Mouse (Mus musculus) limb, embryonic 14.5 days (tissue): ENCODE data around the gene Itga9. TPM values are rescaled to one million over a fixed set of nuclear protein-coding genes. Genes with fewer than 3 reads are reported as not detected.
A peak's percentile ranks its signal among the peaks of the same experiment; 100 is the strongest.

ENCODE experiments used
- ATAC-seq: fragments of 200-750 bp; cut with Nextera tagmentation; 2 replicates; pipeline ENCODE4 v1.8.0; 2017; ENCODE audit warnings: low read depth, moderate number of reproducible peaks, moderate TSS enrichment; ENCODE audit not compliant: low FRiP score
- DNase-seq: peaks from one replicate; pipeline ENCODE4 v3.0.0-alpha.2; 2015; ENCODE audit warnings: low spot score
- H3K27ac ChIP-seq: fragments of 300-500 bp; sonication (generic); replicated peaks from 2 replicates; pipeline ENCODE4 v1.5.1; 2014; ENCODE audit warnings: low read depth, mild to moderate bottlenecking, low read length, moderate library complexity, mixed read lengths
- H3K27me3 ChIP-seq: fragments of 300-500 bp; sonication (generic); 2 replicates; pipeline ENCODE4 v1.6.1; 2014; ENCODE audit warnings: low read length, mixed read lengths; ENCODE audit not compliant: control insufficient read depth, insufficient read depth
- H3K36me3 ChIP-seq: fragments of 300-500 bp; sonication (generic); 2 replicates; pipeline ENCODE4 v1.6.1; 2014; ENCODE audit warnings: mild to moderate bottlenecking, low read length, moderate library complexity, mixed read lengths; ENCODE audit not compliant: control insufficient read depth, insufficient read depth
- H3K4me1 ChIP-seq: fragments of 300-500 bp; sonication (generic); 2 replicates; pipeline ENCODE4 v1.6.1; 2014; ENCODE audit warnings: antibody characterized with exemption, low read length, mixed read lengths; ENCODE audit not compliant: control insufficient read depth, insufficient read depth
- H3K4me2 ChIP-seq: fragments of 300-500 bp; sonication (generic); replicated peaks from 2 replicates; pipeline ENCODE4 v1.6.1; 2014; ENCODE audit warnings: low read depth, mild to moderate bottlenecking, low read length, moderate library complexity; ENCODE audit not compliant: severe bottlenecking
- H3K4me3 ChIP-seq: fragments of 300-500 bp; sonication (generic); replicated peaks from 2 replicates; pipeline ENCODE4 v1.5.1; 2014; ENCODE audit warnings: low read length
- H3K9ac ChIP-seq: fragments of 300-500 bp; sonication (generic); 2 replicates; pipeline ENCODE4 v1.6.1; 2014; ENCODE audit warnings: mild to moderate bottlenecking, low read depth, low read length, moderate library complexity; ENCODE audit not compliant: severe bottlenecking
- H3K9me3 ChIP-seq: fragments of 300-500 bp; sonication (generic); 2 replicates; pipeline ENCODE4 v1.6.1; 2016; ENCODE audit warnings: low read length; ENCODE audit not compliant: control insufficient read depth
- POLR2A ChIP-seq: fragments of 200-500 bp; IDR thresholded peaks from 2 replicates; pipeline ENCODE4 v1.8.0; 2012; ENCODE audit warnings: inconsistent platforms, mild to moderate bottlenecking, moderate library complexity, borderline replicate concordance; ENCODE audit not compliant: insufficient read depth, insufficient read length; ENCODE audit errors: extremely low read depth
- WGBS: fragments of 180-500 bp; shearing (Covaris S2); extraction: QIAGEN DNeasy Blood & Tissue Kit; methylation state at CpG from one replicate; pipeline ENCODE4 v1.1.7; 2014; 5-methylcytosine and 5-hydroxymethylcytosine counted together
- polyA plus RNA-seq, 2 experiments: library from polyadenylated mRNA; depleted of rRNA in 1 of 2; stranded (reverse) in 1 of 2; unstranded in 1 of 2; fragments of >200 nt; fragmentation: Nextera tagmentation in 1 of 2; extraction: Ambion mirVana in 1 of 2; gene quantifications; 2 replicates each; pipeline versions ENCODE4 v1.2.1 to v1.2.3; 2012 to 2014

Gene Itga9
- polyA plus RNA-seq, 2 experiments: 10.0 to 19.7 TPM

DNA sequence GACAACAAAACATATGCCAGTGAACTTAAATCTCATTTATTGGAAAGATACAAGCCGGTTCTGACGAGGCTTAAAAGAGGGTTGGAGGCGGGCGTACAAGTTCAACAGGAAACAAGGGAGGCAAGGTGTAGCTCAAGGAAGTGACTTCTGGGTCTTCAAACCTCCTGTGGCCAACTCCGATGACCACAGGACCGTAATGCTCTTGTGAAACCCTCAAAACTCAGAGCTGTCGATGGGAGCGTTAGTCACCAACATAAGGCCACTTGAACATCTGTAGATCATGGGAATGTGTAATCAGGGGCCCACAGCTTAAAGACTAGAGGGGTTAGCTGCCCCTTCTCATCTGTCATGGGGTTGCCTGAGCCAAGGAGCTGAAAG is 195.4 kb downstream of the Itga9 start:
- 86% methylated on average over 8 of the region's 8 CpGs for WGBS
- Histone ChIP-seq H3K4me3 (no peak overlapping the region), H3K9ac (no peak overlapping the region), H3K36me3 (no peaks in the 10 kb centered on the region), H3K27me3 (no peaks in the 10 kb centered on the region), H3K9me3 (no peaks in the 10 kb centered on the region), H3K4me2 (no peak overlapping the region), H3K27ac (no peak overlapping the region), H3K4me1 (peaks cover 14% of the 10 kb centered on the region; the same call in 1 of the 2 replicates)
- DNase-seq: no peak
- ATAC-seq: no peak
- TF ChIP-seq POLR2A: no peak

DNA sequence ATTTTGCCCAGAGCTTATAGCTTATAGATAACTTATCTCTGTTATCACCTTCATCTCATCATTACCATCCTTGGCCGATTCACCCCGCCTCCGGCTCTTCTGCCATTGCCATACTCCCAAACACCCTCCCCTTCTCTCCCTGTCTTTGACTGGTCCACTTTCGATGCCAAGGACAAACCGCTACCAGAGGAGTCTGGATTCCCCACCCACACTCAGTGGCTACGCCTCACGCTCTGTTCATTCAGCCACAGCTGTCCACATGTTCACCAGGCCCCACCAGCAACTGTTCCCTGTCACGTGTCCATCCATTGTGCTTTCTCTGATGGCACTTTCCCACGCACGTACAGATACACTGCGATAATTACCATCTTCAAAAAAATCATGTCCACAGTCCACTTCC is 195.9 kb downstream of the Itga9 start:
- Histone ChIP-seq H3K36me3 (peaks cover 2% of the 10 kb centered on the region; the same call in 1 of the 2 replicates), H3K4me1 (peaks cover 14% of the 10 kb centered on the region; the same call in 1 of the 2 replicates), H3K27me3 (no peaks in the 10 kb centered on the region), H3K27ac (no peak overlapping the region), H3K9me3 (no peaks in the 10 kb centered on the region), H3K9ac (no peak overlapping the region), H3K4me2 (no peak overlapping the region), H3K4me3 (no peak overlapping the region)
- no peak for DNase-seq
- no peak for TF ChIP-seq POLR2A
- 94% methylated on average over 11 of the region's 11 CpGs for WGBS
- no peak for ATAC-seq

- H3K4me1 ChIP-seq: peaks cover 9% of the 10 kb centered on the region; the same call in 1 of the 2 replicates
- no peaks in the 10 kb centered on the region for H3K27me3 ChIP-seq
- no peak for ATAC-seq
- 88% methylated on average over 6 of the region's 6 CpGs for WGBS
- H3K4me2 ChIP-seq: no peak overlapping the region
- H3K9ac ChIP-seq: no peak overlapping the region
- H3K27ac ChIP-seq: no peak overlapping the region
- no peaks in the 10 kb centered on the region for H3K9me3 ChIP-seq
- no peak overlapping the region for H3K4me3 ChIP-seq
- no peak for TF ChIP-seq POLR2A
- H3K36me3 ChIP-seq: peaks cover 2% of the 10 kb centered on the region; the same call in 1 of the 2 replicates
- no peak for DNase-seq
Measured at GRCm38 (mm10) chr9:118805740-118806139, 199.2 kb downstream of the Itga9 start.

- no peak for ATAC-seq
- no peak for TF ChIP-seq POLR2A
- 91% methylated on average over 3 of the region's 3 CpGs for WGBS
Measured at GRCm38 (mm10) chr9:118807669-118808068, 201.2 kb downstream of the Itga9 start.

DNA sequence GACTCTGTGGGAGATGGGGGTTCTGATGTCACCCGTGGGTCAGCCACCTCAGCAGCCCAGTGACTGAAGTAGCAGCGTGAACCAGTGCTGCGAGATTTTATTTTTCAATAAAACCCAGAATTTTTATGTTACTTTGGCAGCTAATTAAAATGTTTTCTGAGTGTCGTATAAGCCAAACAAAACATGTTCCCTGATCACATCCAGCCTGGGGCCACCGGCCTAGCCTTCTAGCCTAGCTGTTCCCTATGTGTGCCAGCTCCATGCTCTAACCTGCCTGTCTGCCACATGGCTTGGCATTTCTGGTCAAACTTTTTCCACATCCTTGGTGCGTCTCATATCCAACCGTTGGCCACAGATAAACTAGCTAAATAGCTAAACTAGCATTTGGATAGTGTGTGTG is 205.7 kb downstream of the Itga9 start:
- no peak for TF ChIP-seq POLR2A
- no peak overlapping the region for H3K27ac ChIP-seq

More at GRCm38 (mm10) chr9:118807669-118808068, 201.2 kb downstream of the Itga9 start:
- Histone ChIP-seq H3K9me3 (no peaks in the 10 kb centered on the region), H3K4me2 (no peak overlapping the region), H3K4me1 (peaks cover 9% of the 10 kb centered on the region), H3K4me3 (no peak overlapping the region), H3K9ac (no peak overlapping the region), H3K36me3 (peaks cover 2% of the 10 kb centered on the region; the same call in 1 of the 2 replicates), H3K27ac (no peak overlapping the region), H3K27me3 (no peaks in the 10 kb centered on the region)
- DNase-seq: no peak

GRCm38 (mm10) chr9:118813492-118813891 is 207.0 kb downstream of the Itga9 start:
- WGBS: 84% methylated on average over 5 of the region's 5 CpGs
- peaks cover 20% of the 10 kb centered on the region for H3K4me1 ChIP-seq
- DNase-seq (no peak), ATAC-seq (no peak)
- H3K4me2 ChIP-seq: no peak overlapping the region
- H3K9me3 ChIP-seq: no peaks in the 10 kb centered on the region
- H3K4me3 ChIP-seq: no peak overlapping the region
- H3K27ac ChIP-seq: no peak overlapping the region
- H3K27me3 ChIP-seq: no peaks in the 10 kb centered on the region
- no peak overlapping the region for H3K9ac ChIP-seq
- no peak for TF ChIP-seq POLR2A
- H3K36me3 ChIP-seq: no peaks in the 10 kb centered on the region

More for the DNA sequence above, 205.7 kb downstream of the Itga9 start:
- H3K27me3 ChIP-seq: no peaks in the 10 kb centered on the region
- H3K36me3 ChIP-seq: no peaks in the 10 kb centered on the region
- no peak overlapping the region for H3K4me3 ChIP-seq
- peaks cover 15% of the 10 kb centered on the region for H3K4me1 ChIP-seq
- no peak overlapping the region for H3K4me2 ChIP-seq
- DNase-seq (peak; percentile 21), ATAC-seq (peak; percentile 9; the same call in 1 of the 2 replicates)
- no peak overlapping the region for H3K9ac ChIP-seq
- 43% methylated on average over 7 of the region's 7 CpGs for WGBS
- H3K9me3 ChIP-seq: no peaks in the 10 kb centered on the region
